Mouse (Mus musculus) MEL (cell line): ENCODE data around the gene Ube2q2. TPM values are rescaled to one million over a fixed set of nuclear protein-coding genes. Genes with fewer than 3 reads are reported as not detected.
A peak's percentile ranks its signal among the peaks of the same experiment; 100 is the strongest.
"Not testable (repeated sequence)": the region's sequence is repeated elsewhere in the genome, so short reads cannot be mapped to it uniquely, and the experiment has no call there.

Experiments used
- DNase-seq: peaks from one replicate; pipeline ENCODE4 v3.0.0; 2011; ENCODE audit warnings: low read depth, low spot score
- H3K27ac ChIP-seq: 2 replicates; pipeline ENCODE4 v1.5.1; 2012; ENCODE audit warnings: low read depth, mild to moderate bottlenecking, control low read depth, low read length, moderate library complexity; ENCODE audit not compliant: control insufficient read depth
- H3K27me3 ChIP-seq, 2 experiments: fragments of 150-350 bp in 1 of 2; sonication (generic) in 1 of 2; 2 replicates each; pipeline ENCODE4 v1.6.1; 2012; ENCODE audit warnings: low read length in 2 of 2, mild to moderate bottlenecking in 2 of 2, improper control_type of control experiment in 1 of 2, moderate library complexity in 1 of 2; ENCODE audit not compliant: insufficient read depth in 2 of 2, control insufficient read depth in 1 of 2
- H3K36me3 ChIP-seq, 2 experiments: 2 replicates each; pipeline ENCODE4 v1.6.1; 2012 to 2014; ENCODE audit warnings: low read length in 2 of 2, improper control_type of control experiment in 1 of 2, inconsistent platforms in 1 of 2, mild to moderate bottlenecking in 1 of 2; ENCODE audit not compliant: insufficient read depth in 2 of 2, control insufficient read depth in 1 of 2
- H3K4me1 ChIP-seq, 2 experiments: fragments of 150-350 bp in 1 of 2; sonication (generic) in 1 of 2; 2 replicates each; pipeline ENCODE4 v1.6.1; 2012; ENCODE audit warnings: low read length in 2 of 2, improper control_type of control experiment in 1 of 2, mild to moderate bottlenecking in 1 of 2; ENCODE audit not compliant: insufficient read depth in 2 of 2, control insufficient read depth in 1 of 2
- H3K4me3 ChIP-seq, 2 experiments: fragments of 150-350 bp in 1 of 2; sonication (generic) in 1 of 2; 2 replicates each; pipeline ENCODE4 v1.5.1; 2012; ENCODE audit warnings: low read depth in 2 of 2, low read length in 2 of 2, mild to moderate bottlenecking in 2 of 2, moderate library complexity in 2 of 2, control low read depth in 1 of 2, improper control_type of control experiment in 1 of 2; ENCODE audit not compliant: control insufficient read depth in 1 of 2, insufficient read depth in 1 of 2
- H3K79me2 ChIP-seq: 2 replicates; pipeline ENCODE4 v1.6.1; 2012; ENCODE audit warnings: mild to moderate bottlenecking, low read length, moderate library complexity; ENCODE audit not compliant: control insufficient read depth, poor library complexity, insufficient read depth
- H3K9ac ChIP-seq: 2 replicates; pipeline ENCODE4 v1.6.1; 2012; ENCODE audit warnings: low read depth, mild to moderate bottlenecking, control low read depth, low read length, moderate library complexity; ENCODE audit not compliant: control insufficient read depth, poor library complexity, severe bottlenecking
- H3K9me3 ChIP-seq: fragments of 150-350 bp; sonication (generic); replicated peaks from 2 replicates; pipeline ENCODE4 v1.6.1; 2012; ENCODE audit warnings: mild to moderate bottlenecking, low read length, improper control_type of control experiment, moderate library complexity; ENCODE audit not compliant: insufficient read depth
- BHLHE40 ChIP-seq: IDR thresholded peaks from 2 replicates; pipeline ENCODE4 v1.6.1; 2012; ENCODE audit warnings: low read depth, mild to moderate bottlenecking, inconsistent platforms, low read length, improper control_type of control experiment, borderline replicate concordance
- CHD1 ChIP-seq: IDR thresholded peaks from 2 replicates; pipeline ENCODE4 v1.6.1; 2012; ENCODE audit warnings: low read depth, mild to moderate bottlenecking, inconsistent platforms, low read length, improper control_type of control experiment
- EP300 ChIP-seq, 2 experiments: IDR thresholded peaks; 2 replicates each; pipeline ENCODE4 v1.6.1; 2011; ENCODE audit warnings: improper control_type of control experiment in 2 of 2, low read length in 2 of 2, low read depth in 1 of 2, mild to moderate bottlenecking in 1 of 2
- ETS1 ChIP-seq: IDR thresholded peaks from 2 replicates; pipeline ENCODE4 v1.6.1; 2012; ENCODE audit warnings: low read depth, mild to moderate bottlenecking, inconsistent platforms, low read length, improper control_type of control experiment, moderate library complexity
- GATA1 ChIP-seq: IDR thresholded peaks from 2 replicates; pipeline ENCODE4 v1.6.1; 2011; ENCODE audit warnings: low read depth, low read length, improper control_type of control experiment
- JUND ChIP-seq: IDR thresholded peaks from 2 replicates; pipeline ENCODE4 v1.6.1; 2011; ENCODE audit warnings: low read depth, mild to moderate bottlenecking, improper control_type of control experiment, low read length
- MAFK ChIP-seq: IDR thresholded peaks from 2 replicates; pipeline ENCODE4 v1.6.1; 2011; ENCODE audit warnings: low read depth, mild to moderate bottlenecking, low read length, improper control_type of control experiment, borderline replicate concordance
- MAX ChIP-seq: IDR thresholded peaks from 2 replicates; pipeline ENCODE4 v1.6.1; 2011; ENCODE audit warnings: low read length, improper control_type of control experiment
- MXI1 ChIP-seq: IDR thresholded peaks from 2 replicates; pipeline ENCODE4 v1.6.1; 2011; ENCODE audit warnings: mild to moderate bottlenecking, low read depth, low read length, improper control_type of control experiment
- MYC ChIP-seq: IDR thresholded peaks from 2 replicates; pipeline ENCODE4 v1.6.1; 2011; ENCODE audit warnings: low read depth, mild to moderate bottlenecking, low read length, improper control_type of control experiment, moderate library complexity
- TAL1 ChIP-seq: IDR thresholded peaks from 2 replicates; pipeline ENCODE4 v1.6.1; 2012; ENCODE audit warnings: mild to moderate bottlenecking, inconsistent platforms, low read length, moderate library complexity, mixed read lengths
- USF2 ChIP-seq, 2 experiments: IDR thresholded peaks; 2 replicates each; pipeline ENCODE4 v1.6.1; 2011 to 2012; ENCODE audit warnings: improper control_type of control experiment in 2 of 2, low read length in 2 of 2, borderline replicate concordance in 1 of 2, inconsistent platforms in 1 of 2, low read depth in 1 of 2, mild to moderate bottlenecking in 1 of 2; ENCODE audit not compliant: insufficient read depth in 1 of 2
- ZMIZ1 ChIP-seq: IDR thresholded peaks from 2 replicates; pipeline ENCODE4 v1.6.1; 2012; ENCODE audit warnings: low read depth, mild to moderate bottlenecking, inconsistent platforms, low read length, improper control_type of control experiment, moderate library complexity
- polyA plus RNA-seq, 2 experiments: library from polyadenylated mRNA; stranded (reverse) in 1 of 2; unstranded in 1 of 2; fragments of >175 nt in 1 of 2; fragments of >200 nt in 1 of 2; gene quantifications; 2 replicates each; pipeline versions ENCODE4 v1.2.1 to v1.2.4; 2012; ENCODE audit warnings: low replicate concordance in 2 of 2, low read depth in 1 of 2; ENCODE audit not compliant: insufficient read length in 2 of 2, insufficient read depth in 1 of 2, missing spikeins in 1 of 2
- total RNA-seq: library from RNA; depleted of rRNA; stranded (reverse); fragments of 300-350 nt; gene quantifications from 2 replicates; pipeline ENCODE4 v1.2.3, GENCODE M21; 2012

The Ube2q2 gene
- total and polyA plus RNA-seq, 3 experiments = 21.7 to 23.6 TPM; not detected in 1

- no peak overlapping the region for H3K9ac ChIP-seq
- no peak for DNase-seq
- peaks cover 2 to 8% of the 10 kb centered on the region in 2 experiments; a peak in 2 of 4 replicates for H3K4me1 ChIP-seq
- TF ChIP-seq ZMIZ1 (no peak), USF2 (IDR thresholded peaks at IDR 0.05; ENCODE audit: borderline replicate concordance in 1 of 2, insufficient read depth in 1 of 2, low read depth in 1 of 2, low read length in 2 of 2) (no peak), GATA1 (no peak), MAX (no peak), MAFK (no peak)
- no peak overlapping the region for H3K4me3 ChIP-seq
- H3K27ac ChIP-seq = no peak overlapping the region
- no peaks in the 10 kb centered on the region for H3K27me3 ChIP-seq
- H3K36me3 ChIP-seq = peaks cover 0 to 3% of the 10 kb centered on the region in 2 experiments; a peak in 2 of 4 replicates
- H3K79me2 ChIP-seq = no peaks in the 10 kb centered on the region
- H3K9me3 ChIP-seq = no peaks in the 10 kb centered on the region
These were observed 94.6 kb downstream of the Ube2q2 start for GRCm38 (mm10) chr9:55243280-55243679.

- peaks cover 2 to 8% of the 10 kb centered on the region in 2 experiments; a peak in 2 of 4 replicates for H3K4me1 ChIP-seq
- no peaks in the 10 kb centered on the region for H3K9me3 ChIP-seq
- H3K27ac ChIP-seq = no peak overlapping the region
- H3K9ac ChIP-seq = no peak overlapping the region
- DNase-seq = peak; percentile 69
- peaks cover 0 to 3% of the 10 kb centered on the region in 2 experiments; a peak in 2 of 4 replicates for H3K36me3 ChIP-seq
- peak overlapping the region; percentile 14 to 16; a peak in 2 of 4 replicates for H3K4me3 ChIP-seq
- no peaks in the 10 kb centered on the region for H3K79me2 ChIP-seq
- TF ChIP-seq BHLHE40 (no peak), EP300 (IDR thresholded peaks at IDR 0.05; ENCODE audit: low read depth in 1 of 2, low read length in 2 of 2) (peak in 1 of 2 experiments; percentile 52; a peak in 1 of 4 replicates), MXI1 (peak; percentile 44; the same call in 1 of the 2 replicates), TAL1 (no peak), JUND (no peak), MYC (no peak), CHD1 (no peak), GATA1 (peak; percentile 54), ETS1 (peak; percentile 59)
- H3K27me3 ChIP-seq = no peaks in the 10 kb centered on the region
These were observed 95.4 kb downstream of the Ube2q2 start for GRCm38 (mm10) chr9:55244079-55244478.

- H3K79me2 ChIP-seq, H3K27me3 ChIP-seq, H3K4me1 ChIP-seq, H3K9ac ChIP-seq, H3K4me3 ChIP-seq, H3K27ac ChIP-seq, H3K36me3 ChIP-seq, H3K9me3 ChIP-seq, DNase-seq: not testable (repeated sequence)
These were observed 96.5 kb downstream of the Ube2q2 start for GRCm38 (mm10) chr9:55245057-55245750.
